Mouse (Mus musculus): ENCODE data around the gene Pbrm1. TPM values are rescaled to one million over a fixed set of nuclear protein-coding genes. Genes with fewer than 3 reads are reported as not detected.
A peak's percentile ranks its signal among the peaks of the same experiment; 100 is the strongest.

Gene Pbrm1
- total RNA-seq, 2 experiments from 2014 or later: 64.6 to 82.9 TPM

DNA sequence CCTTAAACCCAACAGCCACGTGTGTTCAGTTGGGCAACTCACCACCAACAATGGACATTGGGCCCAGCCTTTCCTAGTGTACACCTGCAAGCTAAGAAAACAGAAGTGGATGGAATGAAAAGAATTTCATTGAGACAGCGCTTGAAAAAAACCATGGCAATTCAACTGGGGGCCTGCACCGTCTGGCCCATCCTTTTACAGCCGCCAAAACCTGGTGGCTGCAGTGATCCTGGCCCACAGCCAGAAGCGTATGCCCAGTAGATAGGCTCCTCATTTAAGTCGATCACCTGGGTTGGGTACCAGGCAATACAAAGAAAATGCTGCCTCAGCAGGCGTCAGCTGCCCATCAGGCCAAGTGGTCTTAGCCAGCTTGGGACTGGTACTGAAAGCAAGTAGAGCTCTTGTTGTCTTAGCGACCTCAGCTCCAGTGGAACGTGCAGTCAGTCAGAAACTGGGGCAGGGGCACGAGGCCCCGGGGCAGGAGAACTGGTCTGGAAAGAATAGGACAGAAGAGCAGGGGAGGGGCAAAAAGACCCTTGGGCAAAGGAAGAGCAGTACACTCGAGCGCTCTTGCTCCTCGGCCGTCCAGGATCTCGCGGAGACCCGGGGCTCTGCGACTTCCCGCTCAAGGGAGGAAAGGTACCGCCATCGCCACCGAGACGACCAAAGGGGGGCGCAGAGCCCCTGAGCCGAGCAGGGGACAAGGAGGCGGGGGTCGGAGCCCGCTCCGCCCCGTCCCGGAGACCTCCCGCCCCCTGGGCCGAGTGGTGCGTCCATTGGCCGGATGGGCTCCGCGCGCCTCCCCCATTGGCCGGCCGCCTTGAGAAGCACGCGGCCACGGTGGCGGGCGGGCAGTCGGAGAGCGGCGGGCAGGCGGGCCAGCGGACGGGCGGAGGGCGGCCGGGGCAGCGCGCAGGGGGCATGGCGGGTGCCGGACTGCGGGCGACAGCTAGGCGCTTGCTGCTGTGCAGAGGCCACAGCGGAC, 111.6 kb downstream of the Pbrm1 start, which contains the start of gene Nt5dc2:
TSS of gene Nt5dc2 (plus strand) at position 818 of the 985 bp plus-strand sequence.
- peak; percentile 35; the same call in 1 of the 2 replicates for ATAC-seq (replicated peaks; ENCODE audit: low FRiP score, low TSS enrichment, poor library complexity, severe bottlenecking)

DNA sequence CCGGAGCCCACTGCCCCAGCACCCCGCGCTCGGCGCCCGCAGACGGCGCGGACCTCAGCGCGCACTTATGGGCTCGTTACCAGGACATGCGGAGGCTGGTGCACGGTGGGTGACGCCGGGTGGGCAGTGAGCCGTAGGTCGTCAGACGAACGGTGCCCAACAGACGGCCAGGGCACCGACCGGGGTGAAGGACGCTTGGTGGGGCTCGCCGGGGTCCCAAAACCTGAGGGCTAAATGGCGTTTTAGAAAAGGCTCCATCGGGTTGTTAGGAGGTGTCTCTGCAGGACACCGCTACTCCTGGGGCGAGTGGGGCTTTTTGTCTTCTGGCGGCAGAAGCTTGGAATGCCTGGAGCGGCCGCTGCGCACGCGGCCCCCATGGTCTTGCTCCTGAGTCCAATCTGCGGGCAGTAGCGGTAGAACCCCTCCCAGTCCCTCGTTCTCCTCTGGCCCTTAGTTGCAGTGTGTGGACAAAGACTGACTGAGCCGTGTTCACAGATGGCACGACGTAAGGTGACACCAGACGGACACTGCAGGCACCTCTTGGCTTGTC, 112.4 kb downstream of the Pbrm1 start:
- ATAC-seq (replicated peaks; ENCODE audit: low FRiP score, low TSS enrichment, poor library complexity, severe bottlenecking): no peak

DNA sequence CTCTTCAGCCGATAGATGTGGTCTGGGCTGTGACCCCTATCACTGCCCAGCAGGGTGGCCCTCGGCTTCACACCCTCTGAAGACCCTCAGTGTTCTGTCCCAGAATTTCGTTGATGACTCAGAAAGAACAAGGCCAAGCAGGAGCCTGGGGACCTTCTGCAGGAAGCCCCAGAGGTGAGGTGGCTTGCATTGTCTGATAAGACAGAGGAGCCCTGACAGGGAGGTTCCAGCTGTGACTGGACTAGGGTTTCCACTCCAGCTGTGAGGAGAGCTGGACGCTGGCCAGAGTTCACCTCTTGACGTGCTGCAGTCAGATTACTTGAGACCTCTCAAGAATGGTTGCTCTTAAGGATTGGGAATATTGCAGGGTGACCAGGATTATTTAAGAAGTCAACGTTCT, 113.1 kb downstream of the Pbrm1 start:
- ATAC-seq (replicated peaks; ENCODE audit: low FRiP score, low TSS enrichment, poor library complexity, severe bottlenecking): peak; percentile 39

DNA sequence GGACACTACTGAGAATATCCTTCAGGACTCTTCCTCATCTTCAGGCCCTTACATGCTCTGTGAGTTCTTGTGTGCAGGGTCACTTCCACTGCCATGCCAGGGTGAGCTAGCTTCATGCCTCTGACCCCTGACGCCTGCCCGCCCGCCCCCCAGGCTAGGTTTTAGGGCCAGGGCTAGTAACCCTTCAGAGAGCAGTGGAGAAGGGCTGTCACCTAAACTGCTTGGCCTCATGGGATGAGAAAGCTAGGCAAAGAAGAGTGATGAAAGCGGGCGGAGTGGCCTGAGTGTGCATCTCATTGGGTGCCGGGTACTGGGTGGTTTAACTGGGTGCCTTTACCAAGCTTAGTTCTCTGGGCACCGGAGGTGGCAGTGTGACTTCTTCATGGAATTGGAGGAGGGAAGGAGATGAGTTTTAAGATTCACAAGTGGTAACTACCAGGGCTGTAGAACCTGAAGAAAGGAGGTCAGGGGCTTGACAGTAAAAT, 113.6 kb downstream of the Pbrm1 start:
- no peak for ATAC-seq (replicated peaks; ENCODE audit: low FRiP score, low TSS enrichment, poor library complexity, severe bottlenecking)

DNA sequence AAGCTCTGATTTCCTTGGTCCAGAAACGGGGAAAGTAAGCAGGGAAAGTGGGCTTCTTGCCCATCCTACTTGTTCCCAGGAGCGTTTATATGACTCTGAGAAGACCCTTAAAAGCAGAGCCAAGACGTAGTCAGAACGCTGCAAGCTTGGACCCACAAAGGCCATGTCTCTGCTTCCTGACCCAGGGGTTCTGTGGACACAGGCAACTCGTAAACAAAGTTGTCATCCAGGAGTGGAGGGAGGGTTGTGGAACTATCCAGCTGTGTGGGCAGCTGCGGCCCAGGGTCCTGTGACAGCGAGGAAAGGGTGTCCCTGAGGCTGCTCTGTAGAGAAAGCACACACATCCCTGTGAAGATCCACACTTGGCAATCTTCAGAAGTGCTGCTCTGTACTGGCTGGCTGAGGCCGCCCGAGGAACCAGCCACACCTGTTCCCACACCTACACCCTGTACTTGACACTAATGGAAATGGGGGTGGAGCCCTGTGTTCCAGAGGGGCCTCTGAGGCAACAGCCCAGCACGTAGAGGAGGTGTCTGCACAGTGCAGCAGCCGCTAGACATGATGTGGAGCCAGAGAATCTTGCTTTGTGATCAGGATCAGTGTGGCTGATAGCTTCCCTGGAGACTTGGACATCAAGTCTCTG, 114.2 kb downstream of the Pbrm1 start:
- no peak for ATAC-seq (replicated peaks; ENCODE audit: low FRiP score, low TSS enrichment, poor library complexity, severe bottlenecking)

DNA sequence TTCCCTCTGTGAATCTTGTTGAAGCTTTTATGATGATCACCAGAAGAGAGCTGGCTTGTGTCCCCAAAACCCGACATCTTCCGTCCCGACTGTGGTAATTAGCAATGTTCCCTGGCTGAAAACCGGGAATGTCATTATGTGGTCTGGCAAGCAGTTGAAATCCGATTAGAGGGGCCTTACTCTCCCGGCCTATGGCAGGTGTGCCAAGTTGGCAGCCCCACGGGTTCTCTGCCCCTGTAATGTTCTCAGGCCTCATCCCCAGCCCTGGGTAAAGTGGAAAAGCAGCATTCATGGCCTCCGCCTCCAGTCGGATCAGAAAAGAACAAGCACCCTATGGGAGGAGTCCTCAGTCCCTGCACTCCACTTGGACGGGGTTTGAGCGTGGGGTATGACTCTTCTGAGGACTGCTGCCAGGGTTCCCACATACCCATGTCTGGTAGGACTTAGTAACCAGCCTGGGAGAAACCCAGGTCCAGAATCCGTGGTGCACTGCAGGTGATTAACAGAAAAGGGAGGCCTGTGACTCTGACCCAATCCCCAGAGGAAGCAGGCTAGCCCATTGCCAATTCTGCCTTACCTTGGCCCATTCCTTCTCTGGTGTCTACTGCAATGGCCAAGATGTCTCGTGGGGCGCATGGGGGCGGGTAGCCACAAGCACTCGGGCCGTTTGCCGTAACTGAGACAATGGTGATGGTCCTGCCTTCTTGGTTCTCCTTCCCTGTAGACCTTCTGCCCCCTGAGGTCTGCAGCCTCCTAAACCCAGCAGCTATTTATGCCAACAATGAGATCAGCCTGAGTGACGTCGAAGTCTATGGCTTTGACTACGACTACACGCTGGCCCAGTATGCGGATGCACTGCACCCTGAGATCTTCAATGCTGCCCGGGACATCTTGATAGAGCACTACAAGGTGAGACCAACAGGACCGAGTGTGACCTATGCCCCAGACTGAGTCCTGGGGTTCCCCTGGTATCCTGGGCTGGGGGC, 115.4 kb downstream of the Pbrm1 start:
- no peak for ATAC-seq (replicated peaks; ENCODE audit: low FRiP score, low TSS enrichment, poor library complexity, severe bottlenecking)

DNA sequence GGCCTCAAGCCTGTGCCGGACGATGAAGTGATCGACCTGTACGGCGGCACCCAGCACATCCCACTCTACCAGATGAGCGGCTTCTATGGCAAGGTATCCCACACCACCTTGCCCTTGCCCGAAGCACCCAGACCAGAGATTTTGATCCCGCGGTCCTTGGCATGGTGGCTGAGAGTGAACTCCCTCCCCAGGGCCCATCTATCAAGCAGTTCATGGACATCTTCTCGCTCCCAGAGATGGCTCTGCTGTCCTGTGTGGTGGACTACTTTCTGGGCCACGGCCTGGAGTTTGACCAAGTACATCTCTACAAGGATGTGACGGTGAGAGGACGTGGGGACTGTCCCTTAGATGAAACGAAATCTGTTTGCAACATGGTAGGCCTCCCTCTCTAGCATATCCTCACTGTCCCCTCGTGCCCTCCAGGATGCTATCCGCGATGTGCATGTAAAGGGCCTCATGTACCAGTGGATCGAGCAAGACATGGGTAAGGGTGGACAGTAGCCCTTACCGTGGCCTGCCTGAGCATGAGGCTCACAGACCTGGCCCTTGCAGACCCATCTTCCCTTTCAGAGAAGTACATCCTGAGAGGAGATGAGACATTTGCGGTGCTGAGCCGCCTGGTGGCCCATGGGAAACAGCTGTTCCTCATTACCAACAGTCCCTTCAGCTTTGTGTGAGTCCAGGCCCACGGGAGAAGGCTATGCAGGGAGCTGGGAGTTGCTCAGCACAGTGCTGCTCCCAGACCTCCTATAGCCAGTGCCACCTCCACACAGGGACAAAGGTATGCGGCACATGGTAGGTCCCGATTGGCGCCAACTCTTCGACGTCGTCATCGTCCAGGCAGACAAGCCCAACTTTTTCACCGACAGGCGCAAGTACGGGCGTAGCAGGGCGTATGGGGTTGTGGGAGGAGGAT, 116.8 kb downstream of the Pbrm1 start:
- no peak for ATAC-seq (replicated peaks; ENCODE audit: low FRiP score, low TSS enrichment, poor library complexity, severe bottlenecking)

DNA sequence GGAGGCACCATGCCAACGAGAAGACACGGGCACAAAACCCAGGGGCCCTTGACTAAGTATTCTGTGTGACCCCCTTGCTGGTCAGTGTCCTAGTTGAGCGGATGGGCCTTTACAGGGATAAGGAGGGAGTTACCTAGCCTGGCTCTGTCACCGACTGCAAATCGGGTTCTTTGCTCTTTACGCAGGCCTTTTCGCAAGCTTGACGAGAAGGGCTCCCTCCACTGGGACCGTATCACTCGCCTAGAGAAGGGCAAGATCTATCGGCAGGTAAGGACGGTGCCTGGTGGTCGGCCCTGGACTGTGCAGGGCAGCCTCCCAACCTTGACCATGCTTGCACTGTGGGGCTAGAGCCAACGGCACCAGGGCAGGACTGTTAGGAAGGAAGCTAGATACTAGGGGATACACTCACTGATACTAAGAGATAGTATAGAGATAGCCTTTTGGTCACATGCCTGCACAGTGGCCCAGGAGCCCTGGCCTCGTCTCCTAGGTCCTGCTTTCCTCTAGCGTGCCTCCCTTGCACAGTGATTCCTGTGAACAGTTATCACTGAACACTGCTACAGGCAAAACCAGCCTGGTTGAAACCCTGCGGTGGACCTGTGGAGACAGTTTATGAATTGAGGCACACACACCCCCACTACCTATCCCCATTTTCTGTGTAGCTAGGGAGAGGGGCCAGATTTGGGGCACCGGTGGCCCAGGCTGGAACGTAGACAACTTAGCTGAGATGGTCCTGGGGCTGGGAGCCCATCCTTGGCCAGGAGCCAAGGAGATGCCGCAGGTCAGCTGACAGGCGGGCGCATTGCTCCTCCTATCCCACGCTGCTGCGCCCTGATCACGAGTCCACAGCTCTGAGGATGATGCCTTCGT, 117.7 kb downstream of the Pbrm1 start:
- no peak for ATAC-seq (replicated peaks; ENCODE audit: low FRiP score, low TSS enrichment, poor library complexity, severe bottlenecking)

DNA sequence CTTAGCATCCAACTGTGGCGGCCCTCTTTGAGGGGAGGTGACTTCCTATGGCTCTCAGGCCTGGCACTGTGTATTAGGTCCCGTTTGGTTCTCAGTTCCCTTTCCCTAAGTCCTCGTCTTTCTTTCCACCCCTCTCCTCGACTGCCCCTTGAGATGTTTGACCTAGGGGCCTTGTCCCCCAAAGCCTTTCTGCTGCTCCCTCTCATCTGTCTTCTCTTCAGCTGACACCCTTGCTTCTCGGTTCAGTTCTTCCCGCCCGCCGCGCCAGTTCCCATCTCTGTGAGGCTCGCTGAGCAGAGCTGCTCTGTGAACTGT, 118.3 kb downstream of the Pbrm1 start:
- ATAC-seq (replicated peaks; ENCODE audit: low FRiP score, low TSS enrichment, poor library complexity, severe bottlenecking): no peak

DNA sequence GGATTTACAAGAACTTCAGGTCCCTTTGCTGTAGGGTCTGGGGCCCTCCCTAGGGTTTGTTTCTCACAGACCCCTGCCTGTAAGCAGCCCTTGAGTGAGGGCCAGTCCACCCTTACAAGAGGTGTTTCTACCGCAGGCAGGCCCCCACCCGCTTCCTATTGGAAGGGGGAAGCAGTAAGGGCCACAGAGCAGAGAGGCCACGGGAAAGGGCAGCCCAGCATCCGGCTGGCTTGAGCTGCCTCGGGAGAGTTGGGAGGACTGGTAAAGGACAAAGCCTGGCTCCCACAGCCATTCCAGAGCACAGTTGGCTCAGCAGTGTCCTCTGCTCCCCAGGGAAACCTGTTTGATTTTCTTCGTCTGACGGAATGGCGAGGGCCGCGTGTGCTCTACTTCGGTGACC, 118.9 kb downstream of the Pbrm1 start:
- no peak for ATAC-seq (replicated peaks; ENCODE audit: low FRiP score, low TSS enrichment, poor library complexity, severe bottlenecking)

DNA sequence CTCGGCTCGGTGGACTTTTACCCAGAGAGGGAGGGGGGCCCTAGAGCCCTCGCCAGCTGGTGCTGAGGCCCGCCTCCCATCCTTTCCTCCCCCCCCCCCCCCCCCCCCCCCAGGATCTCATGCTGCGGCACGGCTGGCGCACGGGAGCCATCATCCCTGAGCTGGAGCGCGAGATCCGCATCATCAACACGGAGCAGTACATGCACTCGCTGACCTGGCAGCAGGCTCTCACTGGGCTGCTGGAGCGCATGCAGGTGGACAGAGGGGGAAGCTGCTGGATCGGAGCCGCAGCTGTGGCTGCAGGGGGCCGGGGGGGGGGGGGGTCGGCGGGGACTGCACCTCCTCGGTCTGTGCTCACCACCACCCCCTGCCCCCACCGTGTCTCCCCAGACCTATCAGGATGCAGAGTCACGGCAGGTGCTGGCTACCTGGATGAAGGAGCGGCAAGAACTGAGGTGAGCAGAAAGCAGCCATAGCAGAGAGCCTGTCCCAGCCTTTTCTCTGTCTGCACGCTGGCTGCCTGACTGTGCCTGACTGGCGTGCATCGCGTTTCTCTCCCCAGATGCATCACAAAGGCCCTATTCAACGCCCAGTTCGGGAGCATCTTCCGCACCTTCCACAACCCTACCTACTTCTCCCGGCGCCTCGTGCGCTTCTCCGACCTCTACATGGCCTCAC, 119.4 kb downstream of the Pbrm1 start:
- no peak for ATAC-seq (replicated peaks; ENCODE audit: low FRiP score, low TSS enrichment, poor library complexity, severe bottlenecking)

DNA sequence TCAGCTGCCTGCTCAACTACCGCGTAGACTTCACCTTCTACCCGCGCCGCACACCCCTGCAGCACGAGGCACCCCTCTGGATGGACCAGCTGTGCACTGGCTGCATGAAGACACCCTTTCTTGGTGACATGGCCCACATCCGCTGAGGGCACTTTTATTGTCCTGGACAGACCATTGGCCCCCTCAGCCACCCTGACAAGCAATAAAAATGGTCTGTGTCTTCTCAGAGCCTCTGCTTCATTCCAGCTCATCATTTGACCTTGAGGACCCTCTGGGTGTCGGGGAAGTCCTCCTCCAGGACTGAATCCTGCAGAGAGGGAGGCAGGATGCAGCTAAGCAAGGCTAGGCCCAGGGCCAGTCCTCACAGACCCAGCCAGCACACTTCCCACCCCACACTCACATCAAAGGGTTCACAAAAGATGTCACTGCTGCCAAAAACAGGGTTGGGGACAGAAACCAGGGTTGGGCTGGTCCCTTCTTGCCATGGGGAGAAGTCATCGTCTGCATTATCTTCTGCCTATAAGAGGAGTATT, 120.0 kb downstream of the Pbrm1 start:
- ATAC-seq (replicated peaks; ENCODE audit: low FRiP score, low TSS enrichment, poor library complexity, severe bottlenecking): no peak

DNA sequence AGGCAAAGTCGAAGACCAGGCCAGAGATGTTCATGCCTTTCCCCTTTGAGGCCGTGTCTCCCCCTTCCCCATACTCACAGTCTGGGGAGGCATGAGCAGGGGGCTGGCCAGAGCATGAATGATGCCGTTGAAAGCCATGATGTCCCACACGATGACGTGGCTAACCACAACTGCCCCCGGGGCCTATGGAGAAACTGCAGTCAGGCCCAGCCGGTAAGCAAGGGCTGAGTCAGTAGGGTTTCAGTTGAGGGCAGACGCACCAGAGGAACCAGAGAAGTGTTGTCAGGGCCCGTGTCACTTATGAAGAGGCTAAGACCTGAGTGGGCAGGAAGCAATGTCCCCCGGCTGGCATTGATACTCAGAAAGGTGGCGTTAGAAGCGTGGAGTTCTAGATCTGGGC, 120.7 kb downstream of the Pbrm1 start:
- ATAC-seq (replicated peaks; ENCODE audit: low FRiP score, low TSS enrichment, poor library complexity, severe bottlenecking): no peak

DNA sequence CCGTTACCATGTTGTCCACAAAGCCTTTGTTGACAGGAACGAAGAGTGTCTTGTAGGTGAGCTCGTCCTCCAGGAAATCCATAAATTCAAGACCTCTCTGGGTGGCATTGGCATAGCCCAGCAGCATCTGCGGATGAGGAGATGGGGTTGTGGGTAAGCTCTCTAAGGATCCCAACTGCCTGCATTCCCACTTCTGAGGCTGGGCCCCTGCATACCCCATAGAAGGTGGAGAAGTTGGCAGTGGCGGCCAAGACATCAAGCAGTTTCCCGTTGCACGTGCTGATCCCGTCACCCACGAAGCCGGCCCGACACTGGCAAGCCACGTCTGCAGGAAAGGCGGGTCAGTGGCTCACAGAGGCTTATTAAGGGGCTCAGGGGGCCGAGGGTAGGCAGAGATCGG, 121.2 kb downstream of the Pbrm1 start:
- ATAC-seq (replicated peaks; ENCODE audit: low FRiP score, low TSS enrichment, poor library complexity, severe bottlenecking): no peak

DNA sequence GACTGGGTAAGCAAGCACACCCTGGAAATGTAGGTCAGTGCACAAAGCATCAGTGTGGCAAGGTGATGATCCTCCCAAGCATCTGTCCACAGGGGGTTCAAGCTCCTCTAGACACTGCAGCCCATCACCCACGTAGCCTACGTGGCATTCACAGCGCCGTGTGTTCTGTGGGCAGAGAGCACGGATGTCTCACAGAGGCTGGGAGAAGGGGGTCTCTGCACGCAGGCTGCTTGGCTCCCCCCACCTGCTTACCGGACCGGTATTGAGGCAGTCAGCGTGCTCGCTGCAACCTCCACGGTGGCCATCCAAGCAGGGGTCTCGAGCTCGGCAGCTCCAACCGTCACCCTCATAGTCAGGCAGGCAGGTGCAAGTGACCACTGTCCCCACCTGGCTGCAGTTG, 122.1 kb downstream of the Pbrm1 start:
- no peak for ATAC-seq (replicated peaks; ENCODE audit: low FRiP score, low TSS enrichment, poor library complexity, severe bottlenecking)

DNA sequence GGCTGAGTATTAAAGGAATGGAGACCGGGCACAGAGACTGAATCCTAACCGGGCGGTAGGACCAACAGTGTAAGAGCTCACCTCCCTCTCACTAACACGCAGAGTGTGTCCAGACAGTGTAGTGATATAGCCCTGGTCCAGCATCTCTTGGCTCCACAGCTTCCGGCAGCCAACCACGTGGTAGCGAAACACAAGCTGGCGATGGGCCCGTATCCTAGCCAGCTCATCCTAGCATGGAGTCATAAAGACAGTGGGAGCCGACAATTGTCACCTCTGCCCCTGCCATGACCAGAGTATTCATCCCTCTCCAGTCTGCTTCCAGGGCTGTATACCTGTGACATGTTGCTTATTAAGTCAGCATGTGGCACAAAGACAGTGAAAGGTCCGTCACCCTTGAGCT, 126.8 kb downstream of the Pbrm1 start:
- no peak for ATAC-seq (replicated peaks; ENCODE audit: low FRiP score, low TSS enrichment, poor library complexity, severe bottlenecking)

Measured in megakaryocyte-erythroid progenitor cell, adult 5-6 weeks (primary cell).